Mouse (Mus musculus) stomach, postnatal 0 days (tissue): Measurements from ENCODE around the gene Rbms1. TPM values are rescaled to one million over a fixed set of nuclear protein-coding genes. Genes with fewer than 3 reads are reported as not detected.

ENCODE experiments used
- ATAC-seq: fragments of 200-750 bp; cut with Nextera tagmentation; 2 replicates; pipeline ENCODE4 v1.8.0; 2017; ENCODE audit not compliant: low FRiP score, low TSS enrichment
- DNase-seq: peaks from one replicate; pipeline ENCODE4 v3.0.0-alpha.2; 2016; ENCODE audit warnings: low spot score
- H3K27ac ChIP-seq: fragments of 300-500 bp; sonication (generic); replicated peaks from 2 replicates; pipeline ENCODE4 v1.5.1; 2014; ENCODE audit warnings: mild to moderate bottlenecking, control low read depth
- H3K27me3 ChIP-seq: fragments of 300-500 bp; sonication (generic); 2 replicates; pipeline ENCODE4 v1.6.1; 2014; ENCODE audit warnings: low read length; ENCODE audit not compliant: control insufficient read depth, insufficient read depth
- H3K36me3 ChIP-seq: fragments of 300-500 bp; sonication (generic); 2 replicates; pipeline ENCODE4 v1.6.1; 2014; ENCODE audit warnings: low read length, mixed read lengths; ENCODE audit not compliant: control insufficient read depth, insufficient read depth
- H3K4me1 ChIP-seq: fragments of 300-500 bp; sonication (generic); replicated peaks from 2 replicates; pipeline ENCODE4 v1.6.1; 2014; ENCODE audit warnings: antibody characterized with exemption; ENCODE audit not compliant: control insufficient read depth, insufficient read depth
- H3K4me2 ChIP-seq: fragments of 300-500 bp; sonication (generic); replicated peaks from 2 replicates; pipeline ENCODE4 v1.6.1; 2014; ENCODE audit warnings: low read depth, mild to moderate bottlenecking, control low read depth, moderate library complexity
- H3K4me3 ChIP-seq: fragments of 300-500 bp; sonication (generic); 2 replicates; pipeline ENCODE4 v1.5.1; 2014; ENCODE audit warnings: low read depth, low read length, control low read depth
- H3K9ac ChIP-seq: fragments of 300-500 bp; sonication (generic); 2 replicates; pipeline ENCODE4 v1.6.1; 2014; ENCODE audit warnings: mild to moderate bottlenecking, low read length, control low read depth, mixed read lengths
- H3K9me3 ChIP-seq: fragments of 300-500 bp; sonication (generic); 2 replicates; pipeline ENCODE4 v1.6.1; 2016; ENCODE audit warnings: low read length; ENCODE audit not compliant: control insufficient read depth
- CTCF ChIP-seq: IDR thresholded peaks from 2 replicates; pipeline ENCODE4 v1.5.1; 2016; ENCODE audit warnings: antibody characterized with exemption, low read depth, mild to moderate bottlenecking, moderate library complexity
- EP300 ChIP-seq: optimal IDR thresholded peaks from 2 replicates; pipeline ENCODE3; 2016; ENCODE audit warnings: antibody characterized with exemption
- WGBS: fragments of 180-500 bp; shearing (Covaris S2); extraction: QIAGEN DNeasy Blood & Tissue Kit; methylation state at CpG from one replicate; pipeline ENCODE4 v1.1.7; 2014; 5-methylcytosine and 5-hydroxymethylcytosine counted together
- polyA plus RNA-seq: library from polyadenylated mRNA; unstranded; fragments of >200 nt; fragmentation: Nextera tagmentation; extraction: Ambion mirVana; gene quantifications from 2 replicates; pipeline ENCODE4 v1.2.1, GENCODE M21; 2015

The Rbms1 gene
- polyA plus RNA-seq, 1 experiment from 2014 or later, result 81.1 TPM

GRCm38 (mm10) chr2:60904141-60904540, 58.9 kb downstream of the Rbms1 start:
- H3K4me1 ChIP-seq, result 0 out of 2 replicates have a peak, but pooled peaks cover 2% of the 10 kb centered on the region
- no peak overlapping the region for H3K4me2 ChIP-seq
- 89% methylated on average over 5 of the region's 5 CpGs for WGBS
- no peaks in the 10 kb centered on the region for H3K9me3 ChIP-seq
- H3K36me3 ChIP-seq, result no peaks in the 10 kb centered on the region
- TF ChIP-seq EP300 (no peak), CTCF (no peak)
- DNase-seq (no peak), ATAC-seq (no peak)
- no peak overlapping the region for H3K9ac ChIP-seq
- H3K27me3 ChIP-seq, result no peaks in the 10 kb centered on the region
- H3K4me3 ChIP-seq, result no peak overlapping the region
- no peak overlapping the region for H3K27ac ChIP-seq

GRCm38 (mm10) chr2:60903535-60903934, 59.5 kb downstream of the Rbms1 start:
- no peak overlapping the region for H3K27ac ChIP-seq
- no peaks in the 10 kb centered on the region for H3K9me3 ChIP-seq
- H3K9ac ChIP-seq, result no peak overlapping the region
- DNase-seq, result no peak
- ATAC-seq, result no peak
- 67% methylated on average over 7 of the region's 7 CpGs for whole genome bisulfite sequencing
- no peaks in the 10 kb centered on the region for H3K36me3 ChIP-seq
- H3K4me2 ChIP-seq, result no peak overlapping the region
- no peak for TF ChIP-seq EP300
- no peak for TF ChIP-seq CTCF
- H3K27me3 ChIP-seq, result no peaks in the 10 kb centered on the region
- H3K4me3 ChIP-seq, result no peak overlapping the region
- 0 out of 2 replicates have a peak, but pooled peaks cover 2% of the 10 kb centered on the region for H3K4me1 ChIP-seq

GRCm38 (mm10) chr2:60902446-60903137, 60.4 kb downstream of the Rbms1 start:
- 45% methylated on average over 6 of the region's 6 CpGs for WGBS
- Histone ChIP-seq H3K4me2 (no peak overlapping the region), H3K27ac (no peak overlapping the region; the same call in 1 of the 2 replicates)

GRCm38 (mm10) chr2:60901511-60901951, 61.5 kb downstream of the Rbms1 start:
- Histone ChIP-seq H3K4me2 (peak overlapping the region; percentile 40), H3K9ac (no peak overlapping the region), H3K27ac (peak overlapping the region; percentile 89), H3K9me3 (no peaks in the 10 kb centered on the region), H3K4me1 (0 out of 2 replicates have a peak, but pooled peaks cover 2% of the 10 kb centered on the region), H3K27me3 (no peaks in the 10 kb centered on the region), H3K4me3 (0 out of 2 replicates have a peak overlapping the region, but pooled peaks have one; percentile 15), H3K36me3 (no peaks in the 10 kb centered on the region)
- peak; percentile 89 for ATAC-seq
- WGBS, result 40% methylated on average over 15 of the region's 15 CpGs
- TF ChIP-seq EP300, result no peak
- no peak for TF ChIP-seq CTCF
- no peak for DNase-seq

More at GRCm38 (mm10) chr2:60902446-60903137, 60.4 kb downstream of the Rbms1 start:
- Histone ChIP-seq H3K9me3 (no peaks in the 10 kb centered on the region), H3K4me1 (0 out of 2 replicates have a peak, but pooled peaks cover 2% of the 10 kb centered on the region), H3K36me3 (no peaks in the 10 kb centered on the region), H3K27me3 (no peaks in the 10 kb centered on the region), H3K4me3 (no peak overlapping the region), H3K9ac (no peak overlapping the region)
- TF ChIP-seq CTCF, result no peak
- TF ChIP-seq EP300, result no peak
- ATAC-seq (no peak), DNase-seq (no peak)

GRCm38 (mm10) chr2:60901013-60901412, 62.0 kb downstream of the Rbms1 start:
- no peak for DNase-seq
- no peaks in the 10 kb centered on the region for H3K36me3 ChIP-seq
- no peak overlapping the region for H3K9ac ChIP-seq
- no peaks in the 10 kb centered on the region for H3K9me3 ChIP-seq
- no peak overlapping the region for H3K4me2 ChIP-seq
- 0 out of 2 replicates have a peak, but pooled peaks cover 2% of the 10 kb centered on the region for H3K4me1 ChIP-seq
- TF ChIP-seq EP300 (no peak), CTCF (no peak)
- H3K27ac ChIP-seq, result no peak overlapping the region
- no peaks in the 10 kb centered on the region for H3K27me3 ChIP-seq
- 80% methylated on average over 6 of the region's 6 CpGs for WGBS
- no peak overlapping the region for H3K4me3 ChIP-seq
- ATAC-seq, result no peak

- H3K36me3 ChIP-seq, result no peaks in the 10 kb centered on the region
- H3K9ac ChIP-seq, result no peak overlapping the region
- no peak overlapping the region for H3K4me2 ChIP-seq
- no peak overlapping the region for H3K4me3 ChIP-seq
- ATAC-seq, result no peak
- H3K9me3 ChIP-seq, result no peaks in the 10 kb centered on the region
- H3K27me3 ChIP-seq, result no peaks in the 10 kb centered on the region
- DNase-seq, result no peak
- no peak for TF ChIP-seq CTCF
- no peak for TF ChIP-seq EP300
- WGBS, result 41% methylated on average over 1 of the region's 1 CpGs
- no peak overlapping the region for H3K27ac ChIP-seq
- H3K4me1 ChIP-seq, result no peaks in the 10 kb centered on the region
Measured at GRCm38 (mm10) chr2:60893042-60893441, 70.0 kb downstream of the Rbms1 start.
